In genomic region chr11:77906747-77907174, GRCm38 (mm10) we compare ENCODE assay signal across 10 mouse cellular contexts. TPM values are rescaled to one million over a fixed set of nuclear protein-coding genes. Genes with fewer than 3 reads are reported as not detected.
DNase-seq lines count a peak whose midpoint lies in the region; ATAC-seq and TF ChIP-seq lines count a peak whose summit lies in the region.
"Had no signal": no experiment of that assay in that cellular context is flagged by ENCODE, and none has a peak within 500 bp of the region (broad histone marks: within the 10 kb centered on the region; RNA-seq: fewer than 3 reads in every experiment).

No protein-coding gene starts in this region.

- H3K27ac ChIP-seq in liver, embryonic 11.5 days (ENCODE audit: low read depth, low read length): no peak overlapping the region
- H3K27ac ChIP-seq in embryonic facial prominence, embryonic 11.5 days (replicated peaks; ENCODE audit: low read depth, low read length): no peak overlapping the region
- H3K27ac ChIP-seq in limb, embryonic 11.5 days (replicated peaks; ENCODE audit: low read depth, low read length): no peak overlapping the region
- peak overlapping the region; percentile 74 for H3K27ac ChIP-seq in neural tube, embryonic 15.5 days (replicated peaks)
- H3K27ac ChIP-seq in lung, postnatal 0 days (ENCODE audit: low read length): no peak overlapping the region
- H3K27ac ChIP-seq: liver, embryonic 14.5 days had no signal

- H3K27me3 ChIP-seq in liver, embryonic 11.5 days (replicated peaks; ENCODE audit: control insufficient read depth, insufficient read depth, low read length): peaks cover 32% of the 10 kb centered on the region
- no peaks in the 10 kb centered on the region for H3K27me3 ChIP-seq in embryonic facial prominence, embryonic 11.5 days (ENCODE audit: control insufficient read depth, insufficient read depth, low read length)
- H3K27me3 ChIP-seq in limb, embryonic 11.5 days (ENCODE audit: control insufficient read depth, insufficient read depth, low read length): peaks cover 5% of the 10 kb centered on the region; the same call in 1 of the 2 replicates
- H3K27me3 ChIP-seq in neural tube, embryonic 15.5 days (replicated peaks): peaks cover 7% of the 10 kb centered on the region; the same call in 1 of the 2 replicates
- H3K27me3 ChIP-seq in lung, postnatal 0 days (replicated peaks; ENCODE audit: insufficient read depth, low read length): no peaks in the 10 kb centered on the region

- no peak for TF ChIP-seq EP300 in lung, postnatal 0 days (IDR thresholded peaks at IDR 0.05)

- DNase-seq in liver, embryonic 11.5 days (ENCODE audit: low spot score): no peak
- DNase-seq in liver: no peak
- no peak for DNase-seq in embryonic facial prominence, embryonic 11.5 days (ENCODE audit: low spot score)
- DNase-seq in limb, embryonic 11.5 days (ENCODE audit: low spot score): no peak
- DNase-seq in lung, postnatal 0 days (ENCODE audit: low spot score): no peak
- no peak for DNase-seq in B cell, adult 2 months

- ATAC-seq in liver, embryonic 11.5 days (replicated peaks; ENCODE audit: low FRiP score): no peak
- ATAC-seq in embryonic facial prominence, embryonic 11.5 days (replicated peaks; ENCODE audit: insufficient number of reproducible peaks, low FRiP score, low TSS enrichment, low read depth): no peak
- no peak for ATAC-seq in limb, embryonic 11.5 days (ENCODE audit: insufficient number of reproducible peaks, low FRiP score, low TSS enrichment, low read depth)
- no peak for ATAC-seq in neural tube, embryonic 15.5 days (ENCODE audit: low FRiP score)
- ATAC-seq in erythroblast, adult 5-6 weeks (replicated peaks; ENCODE audit: low FRiP score, poor library complexity, severe bottlenecking): no peak
- no peak for ATAC-seq in lung, postnatal 0 days

- H3K9ac ChIP-seq in liver, embryonic 11.5 days (ENCODE audit: low read depth, low read length): no peak overlapping the region
- H3K9ac ChIP-seq in embryonic facial prominence, embryonic 11.5 days (replicated peaks; ENCODE audit: low read length): peak overlapping the region; percentile 10; the same call in 1 of the 2 replicates
- no peak overlapping the region for H3K9ac ChIP-seq in limb, embryonic 11.5 days (ENCODE audit: low read length)
- H3K9ac ChIP-seq in neural tube, embryonic 15.5 days (replicated peaks): no peak overlapping the region
- H3K9ac ChIP-seq in lung, postnatal 0 days (replicated peaks; ENCODE audit: low read depth): no peak overlapping the region
- H3K9ac ChIP-seq: liver, embryonic 14.5 days had no signal

- no peaks in the 10 kb centered on the region for H3K36me3 ChIP-seq in liver, embryonic 11.5 days (ENCODE audit: control insufficient read depth, insufficient read depth, low read length)
- H3K36me3 ChIP-seq in embryonic facial prominence, embryonic 11.5 days (replicated peaks; ENCODE audit: control insufficient read depth, insufficient read depth, low read depth, low read length): no peaks in the 10 kb centered on the region
- H3K36me3 ChIP-seq in limb, embryonic 11.5 days (ENCODE audit: control insufficient read depth, insufficient read depth, low read length): no peaks in the 10 kb centered on the region
- H3K36me3 ChIP-seq in neural tube, embryonic 15.5 days: no peaks in the 10 kb centered on the region
- H3K36me3 ChIP-seq in lung, postnatal 0 days (ENCODE audit: insufficient read depth, low read length): no peaks in the 10 kb centered on the region

- 10% methylated on average over 9 of the region's 9 CpGs for WGBS in liver, embryonic 11.5 days
- WGBS in embryonic facial prominence, embryonic 11.5 days: 9% methylated on average over 9 of the region's 9 CpGs
- 16% methylated on average over 9 of the region's 9 CpGs for WGBS in limb, embryonic 11.5 days
- WGBS in neural tube, embryonic 15.5 days: 8% methylated on average over 9 of the region's 9 CpGs
- WGBS in lung, postnatal 0 days: 28% methylated on average over 9 of the region's 9 CpGs

- TF ChIP-seq CTCF in lung, postnatal 0 days (IDR thresholded peaks at IDR 0.05): no peak

- H3K4me2 ChIP-seq in liver, embryonic 11.5 days: peak overlapping the region; percentile 22
- no peak overlapping the region for H3K4me2 ChIP-seq in embryonic facial prominence, embryonic 11.5 days (ENCODE audit: low read depth, low read length)
- peak overlapping the region; percentile 22 for H3K4me2 ChIP-seq in limb, embryonic 11.5 days (ENCODE audit: low read depth, severe bottlenecking)
- H3K4me2 ChIP-seq in neural tube, embryonic 15.5 days: peak overlapping the region; percentile 13
- no peak overlapping the region for H3K4me2 ChIP-seq in lung, postnatal 0 days (replicated peaks; ENCODE audit: low read depth, low read length)

- no peaks in the 10 kb centered on the region; the same call in 1 of the 2 replicates for H3K4me1 ChIP-seq in liver, embryonic 11.5 days (replicated peaks; ENCODE audit: control insufficient read depth, insufficient read depth, low read length)
- H3K4me1 ChIP-seq in embryonic facial prominence, embryonic 11.5 days (ENCODE audit: control insufficient read depth, insufficient read depth, low read length): peaks cover 3% of the 10 kb centered on the region; the same call in 1 of the 2 replicates
- peaks cover 7% of the 10 kb centered on the region; the same call in 1 of the 2 replicates for H3K4me1 ChIP-seq in limb, embryonic 11.5 days (ENCODE audit: control insufficient read depth, insufficient read depth, low read length)
- H3K4me1 ChIP-seq in neural tube, embryonic 15.5 days: peaks cover 40% of the 10 kb centered on the region
- peaks cover 11% of the 10 kb centered on the region; the same call in 1 of the 2 replicates for H3K4me1 ChIP-seq in lung, postnatal 0 days (ENCODE audit: insufficient read depth, low read depth, low read length)

- no peaks in the 10 kb centered on the region for H3K9me3 ChIP-seq in liver, embryonic 11.5 days (ENCODE audit: control insufficient read depth, low read length)
- no peaks in the 10 kb centered on the region for H3K9me3 ChIP-seq in embryonic facial prominence, embryonic 11.5 days (replicated peaks; ENCODE audit: control insufficient read depth, low read length)
- H3K9me3 ChIP-seq in limb, embryonic 11.5 days (ENCODE audit: control insufficient read depth, low read length): no peaks in the 10 kb centered on the region
- no peaks in the 10 kb centered on the region for H3K9me3 ChIP-seq in neural tube, embryonic 15.5 days (replicated peaks)
- no peaks in the 10 kb centered on the region for H3K9me3 ChIP-seq in lung, postnatal 0 days (ENCODE audit: low read length)

- no peak overlapping the region for H3K4me3 ChIP-seq in liver, embryonic 11.5 days (ENCODE audit: low read depth, low read length)
- H3K4me3 ChIP-seq in embryonic facial prominence, embryonic 11.5 days (ENCODE audit: low read depth, low read length): no peak overlapping the region
- H3K4me3 ChIP-seq in limb, embryonic 11.5 days (ENCODE audit: low read depth, low read length): no peak overlapping the region
- no peak overlapping the region for H3K4me3 ChIP-seq in neural tube, embryonic 15.5 days (replicated peaks)
- no peak overlapping the region for H3K4me3 ChIP-seq in lung, postnatal 0 days (ENCODE audit: low read depth, low read length)

RNA-seq across cellular contexts. Expression of gene Pipox, which starts 12.9 kb away (rescaled TPM):
- polyA plus RNA-seq in liver, embryonic 11.5 days (2014; fragmentation: Nextera tagmentation; extraction: Ambion mirVana): 6.9 and 7.2 TPM in 2 replicates
- 2.7 and 3.0 TPM in 2 replicates for polyA plus RNA-seq in embryonic facial prominence, embryonic 11.5 days (2014; fragmentation: Nextera tagmentation; extraction: Ambion mirVana)
- 0.30 and 0.72 TPM in 2 replicates for polyA plus RNA-seq in limb, embryonic 11.5 days (2014; fragmentation: Nextera tagmentation; extraction: Ambion mirVana)
- 5.4 and 5.5 TPM in 2 replicates for polyA plus RNA-seq in neural tube, embryonic 15.5 days (2015; fragmentation: Nextera tagmentation; extraction: Ambion mirVana)
- total RNA-seq in erythroblast, adult 5-6 weeks (2015; ENCODE audit: low replicate concordance): not detected in 2 replicates
- not detected in 2 replicates for total RNA-seq in erythroblast, adult 5-6 weeks (2017; ENCODE audit: low replicate concordance)
- 0.23 and 0.40 TPM in 2 replicates for polyA plus RNA-seq in lung, postnatal 0 days (2015; fragmentation: Nextera tagmentation; extraction: Ambion mirVana)

RNA-seq across cellular contexts. Expression of gene Sez6, which starts 23.8 kb away (rescaled TPM):
- polyA plus RNA-seq in liver, embryonic 11.5 days (2014; fragmentation: Nextera tagmentation; extraction: Ambion mirVana): 0.36 TPM in 1 of 2 replicates, not detected in the other
- 1.5 and 2.1 TPM in 2 replicates for polyA plus RNA-seq in embryonic facial prominence, embryonic 11.5 days (2014; fragmentation: Nextera tagmentation; extraction: Ambion mirVana)
- polyA plus RNA-seq in limb, embryonic 11.5 days (2014; fragmentation: Nextera tagmentation; extraction: Ambion mirVana): 0.10 and 0.23 TPM in 2 replicates
- polyA plus RNA-seq in neural tube, embryonic 15.5 days (2015; fragmentation: Nextera tagmentation; extraction: Ambion mirVana): 101 and 123 TPM in 2 replicates
- not detected in 2 replicates for total RNA-seq in erythroblast, adult 5-6 weeks (2015; ENCODE audit: low replicate concordance)
- not detected in 2 replicates for total RNA-seq in erythroblast, adult 5-6 weeks (2017; ENCODE audit: low replicate concordance)
- polyA plus RNA-seq in lung, postnatal 0 days (2015; fragmentation: Nextera tagmentation; extraction: Ambion mirVana): 0.04 and 0.06 TPM in 2 replicates
- polyA plus RNA-seq: heart, postnatal 0 days had no signal

Comparison
In these comparisons a context has a peak if more than half of its experiments do, and no peak if none do; other contexts are left out.
1. H3K4me2 ChIP-seq: peak in liver, embryonic 11.5 days (single experiment), limb, embryonic 11.5 days (single experiment) and neural tube, embryonic 15.5 days (single experiment); none in embryonic facial prominence, embryonic 11.5 days (single experiment) and lung, postnatal 0 days (single experiment).
2. RNA of gene Sez6, which starts 23.8 kb away (polyA plus RNA-seq): 101 to 123 TPM in neural tube, embryonic 15.5 days; 1.5 to 2.1 TPM in embryonic facial prominence, embryonic 11.5 days, 0.36 TPM in liver, embryonic 11.5 days, 0.10 to 0.23 TPM in limb, embryonic 11.5 days and 0.04 to 0.06 TPM in lung, postnatal 0 days; every median in the first group is over 10 times any median in the second.